Mouse (Mus musculus) midbrain, embryonic 12.5 days (tissue): ENCODE data around the gene Neurod6. TPM values are rescaled to one million over a fixed set of nuclear protein-coding genes. Genes with fewer than 3 reads are reported as not detected.

Experiments
- ATAC-seq: fragments of 200-750 bp; cut with Nextera tagmentation; 2 replicates; pipeline ENCODE4 v1.8.0; 2017; ENCODE audit warnings: low read depth, moderate TSS enrichment, moderate library complexity; ENCODE audit not compliant: low FRiP score
- H3K27ac ChIP-seq: fragments of 300-500 bp; sonication (generic); replicated peaks from 2 replicates; pipeline ENCODE4 v1.5.1; 2016; ENCODE audit warnings: mild to moderate bottlenecking
- H3K27me3 ChIP-seq: fragments of 300-500 bp; sonication (generic); 2 replicates; pipeline ENCODE4 v1.6.1; 2016; ENCODE audit warnings: mild to moderate bottlenecking
- H3K36me3 ChIP-seq: fragments of 300-500 bp; sonication (generic); 2 replicates; pipeline ENCODE4 v1.6.1; 2016
- H3K4me1 ChIP-seq: fragments of 300-500 bp; sonication (generic); 2 replicates; pipeline ENCODE4 v1.6.1; 2016
- H3K4me2 ChIP-seq: fragments of 300-500 bp; sonication (generic); replicated peaks from 2 replicates; pipeline ENCODE4 v1.6.1; 2016; ENCODE audit warnings: mild to moderate bottlenecking, moderate library complexity
- H3K4me3 ChIP-seq: fragments of 300-500 bp; sonication (generic); 2 replicates; pipeline ENCODE4 v1.5.1; 2016; ENCODE audit warnings: mild to moderate bottlenecking
- H3K9ac ChIP-seq: fragments of 300-500 bp; sonication (generic); replicated peaks from 2 replicates; pipeline ENCODE4 v1.6.1; 2016; ENCODE audit warnings: mild to moderate bottlenecking, moderate library complexity
- H3K9me3 ChIP-seq: fragments of 300-500 bp; sonication (generic); 2 replicates; pipeline ENCODE4 v1.6.1; 2016; ENCODE audit warnings: mild to moderate bottlenecking
- WGBS: fragments of 180-500 bp; shearing (Covaris S2); methylation state at CpG from one replicate; pipeline ENCODE4 v1.1.7; 2016; 5-methylcytosine and 5-hydroxymethylcytosine counted together
- polyA plus RNA-seq: library from polyadenylated mRNA; unstranded; fragments of >200 nt; fragmentation: Nextera tagmentation; extraction: Ambion mirVana; gene quantifications from 2 replicates; pipeline ENCODE4 v1.2.1, GENCODE M21; 2016

Gene Neurod6
- polyA plus RNA-seq, 1 experiment from 2014 or later, result 1.3 TPM

DNA sequence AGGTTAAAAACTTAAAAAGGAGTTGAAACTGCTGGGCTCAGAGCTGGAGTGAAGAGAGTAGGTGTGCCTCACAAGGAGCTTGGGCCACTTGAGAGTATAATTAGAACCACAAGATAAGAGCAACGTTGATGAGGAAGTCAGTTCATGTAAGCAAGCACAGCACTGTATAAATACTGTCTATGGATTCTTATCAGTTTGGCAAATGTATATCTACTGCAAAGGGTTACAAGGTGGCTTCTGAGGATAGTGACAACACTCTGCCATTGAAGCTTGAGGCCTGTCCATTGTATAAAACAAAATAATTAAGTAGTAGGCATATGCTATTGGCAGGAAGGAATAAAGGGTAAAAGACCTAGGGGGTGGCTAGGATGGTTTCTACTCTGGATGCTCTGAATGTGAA, 46.4 kb downstream of the Neurod6 start:
- no peaks in the 10 kb centered on the region for H3K27me3 ChIP-seq
- no peak overlapping the region for H3K9ac ChIP-seq
- no peaks in the 10 kb centered on the region for H3K9me3 ChIP-seq
- no peaks in the 10 kb centered on the region for H3K4me1 ChIP-seq
- no peak overlapping the region for H3K4me3 ChIP-seq
- no peak overlapping the region for H3K4me2 ChIP-seq
- ATAC-seq, result no peak
- no peak overlapping the region for H3K27ac ChIP-seq
- no peaks in the 10 kb centered on the region for H3K36me3 ChIP-seq
- WGBS, result 77% methylated on average over 1 of the region's 1 CpGs

Other genes with a start within 250 kb of the Neurod6 start
- 29.8 and 30.5 TPM in 2 replicates for gene Adcyap1r1, start 229.3 kb downstream of the Neurod6 start, polyA plus RNA-seq
- gene Itprid1, start 155.6 kb upstream of the Neurod6 start, polyA plus RNA-seq, result 0.09 TPM in 1 of 2 replicates, not detected in the other